Mouse (Mus musculus): ENCODE measurements around the gene Tas2r143. TPM values are rescaled to one million over a fixed set of nuclear protein-coding genes. Genes with fewer than 3 reads are reported as not detected.

Tas2r143 gene
- not detected in 2 replicates for polyA plus RNA-seq (2015; fragmentation: Nextera tagmentation; extraction: Ambion mirVana)

- Histone ChIP-seq H3K9ac (ENCODE audit: low read length) (no peak within 1 kb of the TSS), H3K27me3 (ENCODE audit: control insufficient read depth, insufficient read depth, low read length) (no peaks in the 10 kb centered on the region), H3K36me3 (ENCODE audit: control insufficient read depth, insufficient read depth) (no peaks in the 10 kb centered on the region), H3K9me3 (replicated peaks; ENCODE audit: control insufficient read depth, low read length) (no peaks in the 10 kb centered on the region), H3K4me3 (ENCODE audit: low read length) (no peak within 1 kb of the TSS), H3K27ac (ENCODE audit: low read length) (no peak within 1 kb of the TSS), H3K4me2 (ENCODE audit: low read depth, low read length) (no peak within 1 kb of the TSS), H3K4me1 (ENCODE audit: control insufficient read depth, insufficient read depth, low read length) (peaks cover 8% of the 10 kb centered on the region)
- no peak for ATAC-seq (replicated peaks; ENCODE audit: extremely low read depth, insufficient read depth, low FRiP score)
- WGBS, result 76% methylated on average over 1 of the region's 1 CpGs
Observed at GRCm38 (mm10) chr6:42399938-42400337, at the start of gene Tas2r143. TSS of gene Tas2r143 (plus strand) at chr6:42400238.

GRCm38 (mm10) chr6:42350968-42351775 lies 48.9 kb upstream of the Tas2r143 start:
- H3K36me3 ChIP-seq (ENCODE audit: control insufficient read depth, insufficient read depth), result peaks cover 15% of the 10 kb centered on the region
- WGBS, result 31% methylated on average over 13 of the region's 13 CpGs
- H3K27me3 ChIP-seq (ENCODE audit: control insufficient read depth, insufficient read depth, low read length), result no peaks in the 10 kb centered on the region
- peak overlapping the region; percentile 94 for H3K4me2 ChIP-seq (ENCODE audit: low read depth, low read length)
- H3K9me3 ChIP-seq (replicated peaks; ENCODE audit: control insufficient read depth, low read length), result no peaks in the 10 kb centered on the region
- H3K9ac ChIP-seq (ENCODE audit: low read length), result peak overlapping the region; percentile 98
- peak overlapping the region; percentile 98 for H3K27ac ChIP-seq (ENCODE audit: low read length)
- ATAC-seq (replicated peaks; ENCODE audit: extremely low read depth, insufficient read depth, low FRiP score), result no peak
- peaks cover 52% of the 10 kb centered on the region for H3K4me1 ChIP-seq (ENCODE audit: control insufficient read depth, insufficient read depth, low read length)
- H3K4me3 ChIP-seq (ENCODE audit: low read length), result peak overlapping the region; percentile 90

- no peak for ATAC-seq (replicated peaks; ENCODE audit: extremely low read depth, insufficient read depth, low FRiP score)
- H3K36me3 ChIP-seq (ENCODE audit: control insufficient read depth, insufficient read depth), result peaks cover 23% of the 10 kb centered on the region
- WGBS, result 32% methylated on average over 7 of the region's 7 CpGs
Observed at GRCm38 (mm10) chr6:42351776-42352485, 48.1 kb upstream of the Tas2r143 start.

DNA sequence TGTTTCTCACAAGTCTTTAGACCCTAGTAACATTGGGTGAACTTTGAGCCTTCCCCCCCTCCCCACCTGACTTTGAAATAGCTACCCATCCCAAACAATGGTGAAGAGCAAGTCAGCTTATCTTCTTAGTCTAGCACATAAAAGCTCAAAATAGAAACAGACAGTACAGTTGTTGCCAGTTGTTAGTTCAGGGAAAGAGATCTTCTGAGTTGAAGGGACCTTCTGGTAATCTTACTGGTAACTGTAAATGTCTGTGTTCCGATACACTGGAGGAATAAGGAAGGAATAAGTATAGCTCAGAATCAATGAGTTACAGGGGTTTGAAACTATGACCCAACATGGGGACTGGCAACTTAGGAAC lies 47.6 kb upstream of the Tas2r143 start:
- H3K4me1 ChIP-seq (ENCODE audit: control insufficient read depth, insufficient read depth, low read length), result peaks cover 63% of the 10 kb centered on the region
- no peak for ATAC-seq (replicated peaks; ENCODE audit: extremely low read depth, insufficient read depth, low FRiP score)
- H3K27me3 ChIP-seq (ENCODE audit: control insufficient read depth, insufficient read depth, low read length), result no peaks in the 10 kb centered on the region
- peak overlapping the region; percentile 94 for H3K4me2 ChIP-seq (ENCODE audit: low read depth, low read length)
- no peaks in the 10 kb centered on the region for H3K9me3 ChIP-seq (replicated peaks; ENCODE audit: control insufficient read depth, low read length)
- H3K36me3 ChIP-seq (ENCODE audit: control insufficient read depth, insufficient read depth), result peaks cover 28% of the 10 kb centered on the region
- H3K27ac ChIP-seq (ENCODE audit: low read length), result peak overlapping the region; percentile 98
- 75% methylated on average over 1 of the region's 1 CpGs for WGBS
- H3K9ac ChIP-seq (ENCODE audit: low read length), result peak overlapping the region; percentile 98
- H3K4me3 ChIP-seq (ENCODE audit: low read length), result peak overlapping the region; percentile 90

More at GRCm38 (mm10) chr6:42351776-42352485, 48.1 kb upstream of the Tas2r143 start:
- H3K27me3 ChIP-seq (ENCODE audit: control insufficient read depth, insufficient read depth, low read length), result no peaks in the 10 kb centered on the region
- peaks cover 58% of the 10 kb centered on the region for H3K4me1 ChIP-seq (ENCODE audit: control insufficient read depth, insufficient read depth, low read length)
- peak overlapping the region; percentile 90 for H3K4me3 ChIP-seq (ENCODE audit: low read length)
- no peaks in the 10 kb centered on the region for H3K9me3 ChIP-seq (replicated peaks; ENCODE audit: control insufficient read depth, low read length)
- H3K27ac ChIP-seq (ENCODE audit: low read length), result peak overlapping the region; percentile 98
- H3K9ac ChIP-seq (ENCODE audit: low read length), result peak overlapping the region; percentile 98
- H3K4me2 ChIP-seq (ENCODE audit: low read depth, low read length), result peak overlapping the region; percentile 94

- Histone ChIP-seq H3K9me3 (replicated peaks; ENCODE audit: control insufficient read depth, low read length) (no peaks in the 10 kb centered on the region), H3K27me3 (ENCODE audit: control insufficient read depth, insufficient read depth, low read length) (no peaks in the 10 kb centered on the region), H3K27ac (ENCODE audit: low read length) (peak overlapping the region; percentile 98), H3K4me1 (ENCODE audit: control insufficient read depth, insufficient read depth, low read length) (peaks cover 70% of the 10 kb centered on the region), H3K4me2 (ENCODE audit: low read depth, low read length) (peak overlapping the region; percentile 94), H3K4me3 (ENCODE audit: low read length) (peak overlapping the region; percentile 90), H3K9ac (ENCODE audit: low read length) (peak overlapping the region; percentile 51), H3K36me3 (ENCODE audit: control insufficient read depth, insufficient read depth) (peaks cover 33% of the 10 kb centered on the region)
- WGBS, result 24% methylated on average over 8 of the region's 8 CpGs
- ATAC-seq (replicated peaks; ENCODE audit: extremely low read depth, insufficient read depth, low FRiP score), result no peak
Observed at GRCm38 (mm10) chr6:42353180-42353579, 46.9 kb upstream of the Tas2r143 start.

- Histone ChIP-seq H3K4me1 (ENCODE audit: control insufficient read depth, insufficient read depth, low read length) (peaks cover 72% of the 10 kb centered on the region), H3K27ac (ENCODE audit: low read length) (peak overlapping the region; percentile 98), H3K27me3 (ENCODE audit: control insufficient read depth, insufficient read depth, low read length) (no peaks in the 10 kb centered on the region), H3K9me3 (replicated peaks; ENCODE audit: control insufficient read depth, low read length) (no peaks in the 10 kb centered on the region), H3K4me2 (ENCODE audit: low read depth, low read length) (peak overlapping the region; percentile 94), H3K4me3 (ENCODE audit: low read length) (peak overlapping the region; percentile 90), H3K36me3 (ENCODE audit: control insufficient read depth, insufficient read depth) (peaks cover 43% of the 10 kb centered on the region), H3K9ac (ENCODE audit: low read length) (peak overlapping the region; percentile 62)
- WGBS, result 17% methylated on average over 11 of the region's 11 CpGs
- ATAC-seq (replicated peaks; ENCODE audit: extremely low read depth, insufficient read depth, low FRiP score), result no peak
Observed at GRCm38 (mm10) chr6:42354076-42355019, 45.7 kb upstream of the Tas2r143 start.

- H3K9ac ChIP-seq (ENCODE audit: low read length), result peak overlapping the region; percentile 62; the same call in 1 of the 2 replicates
- no peaks in the 10 kb centered on the region for H3K27me3 ChIP-seq (ENCODE audit: control insufficient read depth, insufficient read depth, low read length)
- H3K36me3 ChIP-seq (ENCODE audit: control insufficient read depth, insufficient read depth), result peaks cover 50% of the 10 kb centered on the region
- H3K9me3 ChIP-seq (replicated peaks; ENCODE audit: control insufficient read depth, low read length), result no peaks in the 10 kb centered on the region
- H3K4me1 ChIP-seq (ENCODE audit: control insufficient read depth, insufficient read depth, low read length), result peaks cover 82% of the 10 kb centered on the region
- no peak for ATAC-seq (replicated peaks; ENCODE audit: extremely low read depth, insufficient read depth, low FRiP score)
- 89% methylated on average over 6 of the region's 6 CpGs for WGBS
- no peak overlapping the region for H3K27ac ChIP-seq (ENCODE audit: low read length)
- no peak overlapping the region for H3K4me3 ChIP-seq (ENCODE audit: low read length)
- peak overlapping the region; percentile 94 for H3K4me2 ChIP-seq (ENCODE audit: low read depth, low read length)
Observed at GRCm38 (mm10) chr6:42355366-42355765, 44.7 kb upstream of the Tas2r143 start.

- no peak overlapping the region for H3K4me3 ChIP-seq (ENCODE audit: low read length)
- no peak overlapping the region for H3K27ac ChIP-seq (ENCODE audit: low read length)
- H3K9me3 ChIP-seq (replicated peaks; ENCODE audit: control insufficient read depth, low read length), result no peaks in the 10 kb centered on the region
- ATAC-seq (replicated peaks; ENCODE audit: extremely low read depth, insufficient read depth, low FRiP score), result no peak
- no peaks in the 10 kb centered on the region for H3K27me3 ChIP-seq (ENCODE audit: control insufficient read depth, insufficient read depth, low read length)
- no peak overlapping the region for H3K4me2 ChIP-seq (ENCODE audit: low read depth, low read length)
- H3K36me3 ChIP-seq (ENCODE audit: control insufficient read depth, insufficient read depth), result peaks cover 50% of the 10 kb centered on the region
- H3K9ac ChIP-seq (ENCODE audit: low read length), result no peak overlapping the region
- peaks cover 80% of the 10 kb centered on the region for H3K4me1 ChIP-seq (ENCODE audit: control insufficient read depth, insufficient read depth, low read length)
- 91% methylated on average over 13 of the region's 13 CpGs for WGBS
Observed at GRCm38 (mm10) chr6:42355794-42356600, 44.0 kb upstream of the Tas2r143 start.
